Mouse (Mus musculus) mouse embryonic stem cell (cell line): ENCODE measurements around the gene Iqgap2.

Experiments
- in situ Hi-C, 2 experiments: fragments of 300-500 bp; cut with MboI; formaldehyde crosslinking; loops; 1 replicate in 1 of 2; 3 replicates in 1 of 2; pipeline ENCODE4 v1.14.3; 2019 to 2020; ENCODE audit warnings: low sequenced_read_pairs in 2 of 2, low pct_unique_long_range_greater_than_20kb in 1 of 2, mixed read lengths in 1 of 2; ENCODE audit not compliant: unreplicated experiment in 1 of 2

Iqgap2 gene

GRCm38 (mm10) chr13:95797530-95797929 lies 94.2 kb downstream of the Iqgap2 start:
- in situ Hi-C loops: no loop called here

- in situ Hi-C loops: no loop called here
Measured at GRCm38 (mm10) chr13:95794346-95794745, 97.4 kb downstream of the Iqgap2 start.

DNA sequence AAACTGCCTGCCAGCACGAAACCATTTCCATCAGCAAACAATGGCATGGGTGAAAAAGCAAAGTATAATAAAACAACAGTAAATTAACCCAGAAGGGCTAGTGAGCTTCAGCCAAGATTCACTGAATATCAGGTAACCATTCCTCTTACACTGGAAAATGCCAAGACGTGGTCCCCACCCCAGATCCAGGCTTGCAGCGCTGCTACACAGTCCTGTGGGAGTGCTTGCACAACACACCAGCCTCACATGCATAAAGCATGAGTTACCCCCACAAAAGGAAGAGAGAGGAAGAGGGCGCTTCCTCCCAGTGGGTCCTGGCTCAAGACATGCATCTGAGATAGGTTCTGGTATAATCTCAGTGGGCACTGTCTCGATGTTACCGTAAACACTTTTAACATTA lies 100.8 kb downstream of the Iqgap2 start:
- in situ Hi-C loops: no loop called here

- in situ Hi-C loops: no loop called here
Measured at GRCm38 (mm10) chr13:95788631-95789376, 102.9 kb downstream of the Iqgap2 start.

GRCm38 (mm10) chr13:95782969-95783332 lies 108.8 kb downstream of the Iqgap2 start:
- in situ Hi-C loops: no loop called here

DNA sequence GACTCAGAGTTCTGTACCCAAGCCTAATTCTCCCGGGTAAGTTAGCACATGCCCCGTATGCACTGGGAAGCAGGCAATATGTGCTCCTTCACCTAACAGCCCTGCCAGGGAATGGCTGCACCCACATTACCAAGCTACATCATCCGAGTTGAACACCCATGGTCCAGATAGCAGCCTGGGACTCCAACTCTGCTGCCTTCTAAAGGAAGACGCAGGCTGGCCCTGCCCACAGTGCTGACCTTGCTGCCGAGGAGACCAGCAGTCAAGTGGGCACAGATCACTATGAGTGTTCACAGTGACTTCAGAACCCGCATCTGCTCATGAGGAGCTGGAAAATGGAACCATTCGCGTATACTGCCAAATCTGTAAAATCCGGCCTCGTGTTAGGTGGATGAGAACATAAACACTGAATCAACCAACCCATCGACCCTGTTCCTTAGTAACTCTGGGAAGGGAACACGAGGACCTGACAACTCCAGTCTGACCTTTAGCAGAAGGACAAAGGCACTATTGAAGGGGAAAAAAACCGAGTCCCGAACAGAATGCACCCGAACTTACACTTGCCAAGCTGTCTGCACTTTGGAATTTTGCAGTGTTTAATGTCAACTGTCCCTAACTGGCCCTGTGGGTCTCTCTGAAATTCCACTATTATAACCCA lies 109.3 kb downstream of the Iqgap2 start:
- in situ Hi-C loops: no loop called here

DNA sequence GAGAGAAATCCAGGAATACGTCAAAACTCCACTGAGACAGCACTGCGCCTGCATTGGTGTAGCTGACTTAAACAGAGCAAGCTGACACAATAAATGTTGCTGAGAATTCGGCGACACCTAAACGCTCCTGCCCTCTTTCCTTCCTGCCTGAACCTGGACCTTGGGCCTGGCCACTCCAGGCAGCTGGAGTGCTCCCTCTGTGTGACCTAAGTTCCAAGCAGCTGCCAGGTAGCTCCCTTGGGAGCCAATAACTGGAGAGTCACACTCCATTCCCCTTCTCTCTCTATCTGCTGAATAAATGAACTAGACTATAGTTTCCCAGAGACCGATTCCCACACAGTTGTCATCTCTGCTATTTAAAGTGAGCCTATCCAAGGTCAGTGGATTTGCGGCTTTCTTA lies 111.7 kb downstream of the Iqgap2 start:
- in situ Hi-C loops: no loop called here

- in situ Hi-C loops: no loop called here
Measured at GRCm38 (mm10) chr13:95779261-95779660, 112.5 kb downstream of the Iqgap2 start.

DNA sequence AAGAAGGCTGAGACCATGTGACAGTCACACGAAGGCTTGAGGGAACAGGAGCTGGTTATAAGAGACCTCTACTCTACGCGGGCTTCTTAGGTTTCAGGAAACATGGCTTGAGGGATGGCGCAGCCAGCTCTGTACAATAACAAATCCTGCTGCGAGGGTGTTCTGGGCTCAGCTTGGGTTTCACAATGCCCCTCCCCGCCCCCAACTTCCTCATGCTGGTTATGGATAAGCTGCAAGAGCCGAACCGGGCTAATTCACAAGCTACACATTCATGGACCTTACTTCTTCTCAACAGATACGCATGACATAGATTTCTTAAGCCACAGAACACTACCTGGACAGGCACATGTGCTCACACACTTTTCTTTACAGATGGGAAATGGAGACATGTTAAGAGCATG lies 113.0 kb downstream of the Iqgap2 start:
- in situ Hi-C loops: no loop called here

GRCm38 (mm10) chr13:95777651-95778391 lies 113.9 kb downstream of the Iqgap2 start:
- in situ Hi-C loops: no loop called here

- in situ Hi-C loops: no loop called here
Measured at GRCm38 (mm10) chr13:95777237-95777636, 114.5 kb downstream of the Iqgap2 start.

- in situ Hi-C loops: no loop called here
Measured at GRCm38 (mm10) chr13:95774966-95775696, 116.6 kb downstream of the Iqgap2 start.

DNA sequence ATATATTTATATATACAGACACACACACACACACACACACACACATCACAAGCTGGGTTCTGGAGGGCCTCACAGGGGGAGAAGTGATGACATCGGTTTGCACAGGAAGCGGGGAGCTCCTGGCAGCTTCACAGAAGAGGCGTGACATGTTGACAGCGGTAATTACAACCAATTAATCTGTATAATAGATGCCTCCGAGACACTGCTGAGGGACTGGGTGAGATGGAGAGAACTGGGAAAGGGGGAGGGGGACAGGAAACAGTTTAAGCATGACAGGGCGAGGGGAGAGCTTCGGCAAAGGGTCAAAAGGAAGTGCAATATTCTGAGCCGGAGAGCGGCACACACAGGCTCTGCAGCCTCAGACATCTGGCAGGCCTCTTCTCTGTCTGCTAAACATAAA lies 126.7 kb downstream of the Iqgap2 start:
- in situ Hi-C loops: no loop called here

- in situ Hi-C loops: no loop called here
Measured at GRCm38 (mm10) chr13:95763876-95764517, 127.7 kb downstream of the Iqgap2 start.

- in situ Hi-C loops: no loop called here
Measured at GRCm38 (mm10) chr13:95759810-95760209, 131.9 kb downstream of the Iqgap2 start.

GRCm38 (mm10) chr13:95754285-95754684 lies 137.4 kb downstream of the Iqgap2 start:
- in situ Hi-C loops: no loop called here

DNA sequence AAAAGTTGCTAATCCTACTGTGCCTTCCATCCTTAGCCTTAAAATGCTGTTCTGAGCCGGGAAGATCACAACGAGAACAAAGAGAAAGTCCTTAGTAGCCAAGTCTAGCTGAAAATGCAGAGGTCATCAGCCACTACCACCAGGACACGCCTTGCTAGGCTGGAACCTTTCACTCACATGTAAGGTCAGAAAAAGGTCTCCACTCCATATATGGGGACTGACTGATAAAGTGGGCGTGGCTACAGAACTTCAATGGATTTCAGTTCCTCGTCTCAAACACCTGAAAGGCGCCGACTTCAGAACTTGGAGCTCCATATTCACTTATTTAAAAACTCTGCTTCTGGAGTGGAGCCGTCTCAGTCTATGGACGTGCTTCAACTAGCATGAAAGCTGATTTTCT lies 139.3 kb downstream of the Iqgap2 start:
- in situ Hi-C loops: no loop called here

- in situ Hi-C loops: no loop called here
Measured at GRCm38 (mm10) chr13:95747541-95747940, 144.2 kb downstream of the Iqgap2 start.
